Mouse (Mus musculus): ENCODE results near the gene 1700016H13Rik.

The 1700016H13Rik gene

DNA sequence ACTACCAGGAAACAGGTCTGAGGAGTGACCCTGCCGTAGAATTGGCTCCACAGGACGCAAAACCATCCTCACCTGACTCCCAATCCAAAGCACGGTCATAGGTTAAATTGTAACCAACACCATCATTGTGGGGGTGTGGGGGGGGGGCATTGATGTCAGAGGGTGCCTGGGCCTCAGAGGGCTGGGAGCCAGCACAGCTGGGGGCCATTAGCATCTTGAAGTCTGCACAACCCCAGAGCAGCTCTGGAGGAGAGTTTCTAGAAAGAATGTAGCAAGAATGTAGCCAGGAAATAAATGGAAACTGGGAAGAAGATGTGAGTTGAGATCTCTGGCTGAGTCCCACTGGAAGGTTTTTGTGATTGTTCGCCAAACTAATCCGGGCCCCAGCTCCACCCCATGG is 56.9 kb downstream of the 1700016H13Rik start:
- DNase-seq, result peak; percentile 48

DNA sequence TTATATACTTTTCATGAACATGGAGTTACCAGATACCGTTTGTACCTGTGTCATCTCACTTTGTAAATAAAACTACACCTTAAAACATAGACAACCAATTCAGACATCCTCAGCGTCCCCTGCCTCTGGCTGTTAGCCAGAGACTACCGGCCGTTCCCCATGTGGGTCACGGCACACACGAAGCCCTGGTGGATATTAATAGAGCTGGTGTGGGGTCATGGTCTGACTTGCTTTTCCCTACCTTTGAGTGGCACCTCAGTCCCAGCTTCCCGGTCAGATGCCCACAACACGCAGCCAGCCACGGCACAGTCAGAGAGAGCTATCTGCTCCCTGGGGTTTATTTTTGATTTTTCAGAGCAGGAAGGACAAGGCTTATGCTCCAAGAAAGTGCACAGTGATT is 57.5 kb downstream of the 1700016H13Rik start:
- DNase-seq, result no peak

Data from kidney, postnatal 14 days (tissue).